Mouse (Mus musculus) ES-E14 (cell line): ENCODE results near the gene Pofut1. TPM values are rescaled to one million over a fixed set of nuclear protein-coding genes. Genes with fewer than 3 reads are reported as not detected.

ENCODE experiments used
- DNase-seq: peaks from one replicate; pipeline ENCODE4 v3.0.0-alpha.2; 2013; ENCODE audit warnings: low read depth, low spot score
- H3K27ac ChIP-seq: 2 replicates; pipeline ENCODE4 v1.5.1; 2012; ENCODE audit warnings: low read depth, mild to moderate bottlenecking, low read length, moderate library complexity, mixed read lengths; ENCODE audit not compliant: poor library complexity, insufficient read depth, severe bottlenecking
- H3K36me3 ChIP-seq: 2 replicates; pipeline ENCODE4 v1.6.1; 2012; ENCODE audit warnings: mild to moderate bottlenecking, low read length, moderate library complexity, mixed read lengths; ENCODE audit not compliant: control insufficient read depth, poor library complexity, insufficient read depth, severe bottlenecking
- H3K4me1 ChIP-seq, 2 experiments: fragments of 150-350 bp in 1 of 2; sonication (generic) in 1 of 2; 2 replicates each; pipeline ENCODE4 v1.6.1; 2012; ENCODE audit warnings: low read length in 2 of 2, mild to moderate bottlenecking in 1 of 2, mixed read lengths in 1 of 2; ENCODE audit not compliant: control insufficient read depth in 2 of 2, insufficient read depth in 2 of 2, poor library complexity in 1 of 2
- H3K4me3 ChIP-seq, 2 experiments: fragments of 150-350 bp in 1 of 2; sonication (generic) in 1 of 2; 2 replicates each; pipeline ENCODE4 v1.5.1; 2012; ENCODE audit warnings: low read length in 2 of 2, low read depth in 1 of 2, mild to moderate bottlenecking in 1 of 2, mixed read lengths in 1 of 2; ENCODE audit not compliant: insufficient read depth in 1 of 2, poor library complexity in 1 of 2, severe bottlenecking in 1 of 2
- H3K9ac ChIP-seq: 2 replicates; pipeline ENCODE4 v1.6.1; 2012; ENCODE audit warnings: low read depth, mild to moderate bottlenecking, low read length, mixed read lengths; ENCODE audit not compliant: poor library complexity, insufficient read depth, severe bottlenecking
- H3K9me3 ChIP-seq: fragments of 150-350 bp; sonication (generic); 2 replicates; pipeline ENCODE4 v1.6.1; 2012; ENCODE audit warnings: low read depth, mild to moderate bottlenecking, low read length; ENCODE audit not compliant: control insufficient read depth, insufficient read depth
- CHD2 ChIP-seq: IDR thresholded peaks from 2 replicates; pipeline ENCODE4 v1.6.1; 2014; ENCODE audit warnings: mild to moderate bottlenecking, low read depth, low read length, inconsistent platforms
- HCFC1 ChIP-seq: IDR thresholded peaks from 2 replicates; pipeline ENCODE4 v1.6.1; 2012; ENCODE audit warnings: low read length, inconsistent platforms, borderline replicate concordance; ENCODE audit not compliant: insufficient read depth
- MAFK ChIP-seq: IDR thresholded peaks from 2 replicates; pipeline ENCODE4 v1.6.1; 2014; ENCODE audit warnings: mild to moderate bottlenecking, low read depth, low read length, inconsistent platforms; ENCODE audit not compliant: insufficient read depth
- ZC3H11A ChIP-seq: IDR thresholded peaks from 2 replicates; pipeline ENCODE4 v1.6.1; 2012; ENCODE audit warnings: low read depth, mild to moderate bottlenecking, inconsistent platforms, low read length, borderline replicate concordance
- ZNF384 ChIP-seq: IDR thresholded peaks from 2 replicates; pipeline ENCODE4 v1.6.1; 2012; ENCODE audit warnings: low read depth, low read length, inconsistent platforms
- in situ Hi-C, 2 experiments: fragments of 600-800 bp; cut with MboI; formaldehyde crosslinking; loops; one replicate each; pipeline ENCODE4 v1.15.1; 2025; ENCODE audit warnings: low sequenced_read_pairs in 2 of 2, inconsistent platforms in 1 of 2; ENCODE audit not compliant: unreplicated experiment in 2 of 2
- total RNA-seq: library from RNA; depleted of rRNA; stranded (reverse); fragments of 300-350 nt; gene quantifications from 2 replicates; pipeline ENCODE4 v1.2.3, GENCODE M21; 2012

Gene Pofut1
- total RNA-seq, 1 experiment: 29.2 TPM

- no peak overlapping the region for H3K27ac ChIP-seq
- no peaks in the 10 kb centered on the region for H3K9me3 ChIP-seq
- peaks cover 28% of the 10 kb centered on the region for H3K36me3 ChIP-seq
- H3K4me3 ChIP-seq: no peak overlapping the region
- TF ChIP-seq ZNF384: no peak
- TF ChIP-seq MAFK: no peak
- TF ChIP-seq CHD2: no peak
- no peak for TF ChIP-seq HCFC1
- no peak for TF ChIP-seq ZC3H11A
- no peak overlapping the region for H3K9ac ChIP-seq
- H3K4me1 ChIP-seq: no peaks in the 10 kb centered on the region; a peak in 1 of 4 replicates
- no peak for DNase-seq
- in situ Hi-C loops: no loop called here
These were observed 12.8 kb upstream of the Pofut1 start for GRCm38 (mm10) chr2:153228523-153228922.

GRCm38 (mm10) chr2:153237193-153237592 lies 4.1 kb upstream of the Pofut1 start:
- H3K36me3 ChIP-seq: peaks cover 16% of the 10 kb centered on the region
- no peak overlapping the region for H3K9ac ChIP-seq
- in situ Hi-C loops: no loop called here
- H3K27ac ChIP-seq: no peak overlapping the region
- H3K4me3 ChIP-seq: no peak overlapping the region
- no peak for DNase-seq
- TF ChIP-seq ZC3H11A (no peak), MAFK (no peak)
- H3K9me3 ChIP-seq: no peaks in the 10 kb centered on the region
- peaks cover 0 to 1% of the 10 kb centered on the region in 2 experiments; a peak in 2 of 4 replicates for H3K4me1 ChIP-seq

GRCm38 (mm10) chr2:153237891-153238290 lies 3.4 kb upstream of the Pofut1 start:
- Histone ChIP-seq H3K4me1 (peaks cover 0 to 2% of the 10 kb centered on the region in 2 experiments; a peak in 2 of 4 replicates), H3K4me3 (no peak overlapping the region), H3K9ac (no peak overlapping the region), H3K27ac (no peak overlapping the region), H3K36me3 (peaks cover 12% of the 10 kb centered on the region), H3K9me3 (no peaks in the 10 kb centered on the region)
- no peak for DNase-seq
- TF ChIP-seq MAFK: no peak
- no peak for TF ChIP-seq HCFC1
- TF ChIP-seq ZNF384: no peak
- TF ChIP-seq CHD2: no peak
- no peak for TF ChIP-seq ZC3H11A
- in situ Hi-C loops: no loop called here

GRCm38 (mm10) chr2:153238406-153238805 lies 2.9 kb upstream of the Pofut1 start:
- Histone ChIP-seq H3K4me3 (no peak overlapping the region), H3K9me3 (no peaks in the 10 kb centered on the region), H3K27ac (no peak overlapping the region), H3K36me3 (peaks cover 12% of the 10 kb centered on the region), H3K4me1 (peaks cover 0 to 2% of the 10 kb centered on the region in 2 experiments; a peak in 2 of 4 replicates), H3K9ac (no peak overlapping the region)
- no peak for DNase-seq
- in situ Hi-C loops: no loop called here
- TF ChIP-seq ZNF384 (no peak), MAFK (no peak), CHD2 (no peak), ZC3H11A (no peak), HCFC1 (no peak)
